Mouse (Mus musculus): ENCODE results near the gene Adamts4. TPM values are rescaled to one million over a fixed set of nuclear protein-coding genes. Genes with fewer than 3 reads are reported as not detected.
A peak's percentile ranks its signal among the peaks of the same experiment; 100 is the strongest.

Gene Adamts4
- polyA plus RNA-seq (2012; rRNA removed) = 10.2 and 10.9 TPM in 2 replicates

GRCm38 (mm10) chr1:171249913-171250600, at the start of gene Adamts4:
Adamts4 (plus strand) TSS chr1:171250421.
- DNase-seq (ENCODE audit: extremely low spot score in 1 of 2, low spot score in 1 of 2) = peak in 1 of 2 experiments; percentile 65

GRCm38 (mm10) chr1:171200769-171201168, 49.5 kb upstream of the Adamts4 start:
- no peak for DNase-seq (ENCODE audit: extremely low spot score in 1 of 2, low spot score in 1 of 2)

GRCm38 (mm10) chr1:171203471-171204248, 46.6 kb upstream of the Adamts4 start:
- DNase-seq (ENCODE audit: extremely low spot score in 1 of 2, low spot score in 1 of 2) = no peak

- no peak for DNase-seq (ENCODE audit: extremely low spot score in 1 of 2, low spot score in 1 of 2)
These were observed 46.0 kb upstream of the Adamts4 start for GRCm38 (mm10) chr1:171204249-171204644.

GRCm38 (mm10) chr1:171205704-171206493, 44.3 kb upstream of the Adamts4 start:
- DNase-seq (ENCODE audit: extremely low spot score in 1 of 2, low spot score in 1 of 2) = no peak

GRCm38 (mm10) chr1:171209409-171209808, 40.8 kb upstream of the Adamts4 start:
- DNase-seq (ENCODE audit: extremely low spot score in 1 of 2, low spot score in 1 of 2) = no peak

- no peak for DNase-seq (ENCODE audit: extremely low spot score in 1 of 2, low spot score in 1 of 2)
These were observed 37.4 kb upstream of the Adamts4 start for GRCm38 (mm10) chr1:171212854-171213253.

- no peak for DNase-seq (ENCODE audit: extremely low spot score in 1 of 2, low spot score in 1 of 2)
These were observed 36.3 kb upstream of the Adamts4 start, which contains the start of gene Nr1i3 for GRCm38 (mm10) chr1:171213801-171214496. Nr1i3 (plus strand) TSS chr1:171213970.

GRCm38 (mm10) chr1:171216241-171216955, 33.8 kb upstream of the Adamts4 start:
- DNase-seq (ENCODE audit: extremely low spot score in 1 of 2, low spot score in 1 of 2) = no peak

GRCm38 (mm10) chr1:171220871-171221270, 29.4 kb upstream of the Adamts4 start:
- peak; percentile 82 to 95 for DNase-seq (ENCODE audit: extremely low spot score in 1 of 2, low spot score in 1 of 2)

GRCm38 (mm10) chr1:171221281-171222193, 28.7 kb upstream of the Adamts4 start:
- peak in 1 of 2 experiments; percentile 25 for DNase-seq (ENCODE audit: extremely low spot score in 1 of 2, low spot score in 1 of 2)

GRCm38 (mm10) chr1:171222238-171223155, 27.7 kb upstream of the Adamts4 start, which contains the start of gene Tomm40l:
Tomm40l (minus strand) TSS chr1:171222514.
- peak; percentile 97 to 99 for DNase-seq (ENCODE audit: extremely low spot score in 1 of 2, low spot score in 1 of 2)

- DNase-seq (ENCODE audit: extremely low spot score in 1 of 2, low spot score in 1 of 2) = no peak
These were observed 27.1 kb upstream of the Adamts4 start for GRCm38 (mm10) chr1:171223168-171223567.

- DNase-seq (ENCODE audit: extremely low spot score in 1 of 2, low spot score in 1 of 2) = no peak
These were observed 26.4 kb upstream of the Adamts4 start for GRCm38 (mm10) chr1:171223796-171224195.

- DNase-seq (ENCODE audit: extremely low spot score in 1 of 2, low spot score in 1 of 2) = no peak
These were observed 25.4 kb upstream of the Adamts4 start, which contains the start of gene Apoa2 for GRCm38 (mm10) chr1:171224857-171225256. Apoa2 (plus strand) TSS chr1:171225054.

GRCm38 (mm10) chr1:171226780-171227179, 23.4 kb upstream of the Adamts4 start:
- DNase-seq (ENCODE audit: extremely low spot score in 1 of 2, low spot score in 1 of 2) = no peak

- no peak for DNase-seq (ENCODE audit: extremely low spot score in 1 of 2, low spot score in 1 of 2)
These were observed 22.3 kb upstream of the Adamts4 start for GRCm38 (mm10) chr1:171227879-171228278.

Measured in frontal cortex, adult 2 months (tissue).